Mouse (Mus musculus) hindbrain, embryonic 14.5 days (tissue): ENCODE results near the gene Stk32b. TPM values are rescaled to one million over a fixed set of nuclear protein-coding genes. Genes with fewer than 3 reads are reported as not detected.
A peak's percentile ranks its signal among the peaks of the same experiment; 100 is the strongest.

Experiments
- ATAC-seq: fragments of 200-750 bp; cut with Nextera tagmentation; 2 replicates; pipeline ENCODE4 v1.8.0; 2017; ENCODE audit warnings: moderate number of reproducible peaks, mild to moderate bottlenecking, moderate TSS enrichment, moderate library complexity; ENCODE audit not compliant: low FRiP score
- DNase-seq: peaks from one replicate; pipeline ENCODE4 v3.0.0-alpha.2; 2015; ENCODE audit warnings: low spot score
- H3K27ac ChIP-seq: fragments of 300-500 bp; sonication (generic); 2 replicates; pipeline ENCODE4 v1.5.1; 2014; ENCODE audit warnings: mild to moderate bottlenecking, moderate library complexity
- H3K27me3 ChIP-seq: fragments of 300-500 bp; sonication (generic); 2 replicates; pipeline ENCODE4 v1.6.1; 2014; ENCODE audit warnings: mild to moderate bottlenecking, low read length, mixed read lengths; ENCODE audit not compliant: control insufficient read depth, insufficient read depth
- H3K36me3 ChIP-seq: fragments of 300-500 bp; sonication (generic); replicated peaks from 2 replicates; pipeline ENCODE4 v1.6.1; 2014; ENCODE audit not compliant: control insufficient read depth, insufficient read depth
- H3K4me1 ChIP-seq: fragments of 300-500 bp; sonication (generic); replicated peaks from 2 replicates; pipeline ENCODE4 v1.6.1; 2014; ENCODE audit warnings: antibody characterized with exemption, low read length, mixed read lengths; ENCODE audit not compliant: control insufficient read depth, insufficient read depth
- H3K4me2 ChIP-seq: fragments of 300-500 bp; sonication (generic); replicated peaks from 2 replicates; pipeline ENCODE4 v1.6.1; 2014; ENCODE audit warnings: mild to moderate bottlenecking, moderate library complexity
- H3K4me3 ChIP-seq: fragments of 300-500 bp; sonication (generic); replicated peaks from 2 replicates; pipeline ENCODE4 v1.5.1; 2014; ENCODE audit warnings: mild to moderate bottlenecking, low read length
- H3K9ac ChIP-seq: fragments of 300-500 bp; sonication (generic); 2 replicates; pipeline ENCODE4 v1.6.1; 2014
- H3K9me3 ChIP-seq: fragments of 300-500 bp; sonication (generic); 2 replicates; pipeline ENCODE4 v1.6.1; 2016; ENCODE audit warnings: low read length; ENCODE audit not compliant: control insufficient read depth
- WGBS: fragments of 180-500 bp; shearing (Covaris S2); extraction: QIAGEN DNeasy Blood & Tissue Kit; methylation state at CpG from one replicate; pipeline ENCODE4 v1.1.7; 2014; 5-methylcytosine and 5-hydroxymethylcytosine counted together
- polyA plus RNA-seq: library from polyadenylated mRNA; unstranded; fragments of >200 nt; fragmentation: Nextera tagmentation; extraction: Ambion mirVana; gene quantifications from 2 replicates; pipeline ENCODE4 v1.2.1, GENCODE M21; 2014

Gene Stk32b
- polyA plus RNA-seq, 1 experiment from 2014 or later = 39.6 TPM

DNA sequence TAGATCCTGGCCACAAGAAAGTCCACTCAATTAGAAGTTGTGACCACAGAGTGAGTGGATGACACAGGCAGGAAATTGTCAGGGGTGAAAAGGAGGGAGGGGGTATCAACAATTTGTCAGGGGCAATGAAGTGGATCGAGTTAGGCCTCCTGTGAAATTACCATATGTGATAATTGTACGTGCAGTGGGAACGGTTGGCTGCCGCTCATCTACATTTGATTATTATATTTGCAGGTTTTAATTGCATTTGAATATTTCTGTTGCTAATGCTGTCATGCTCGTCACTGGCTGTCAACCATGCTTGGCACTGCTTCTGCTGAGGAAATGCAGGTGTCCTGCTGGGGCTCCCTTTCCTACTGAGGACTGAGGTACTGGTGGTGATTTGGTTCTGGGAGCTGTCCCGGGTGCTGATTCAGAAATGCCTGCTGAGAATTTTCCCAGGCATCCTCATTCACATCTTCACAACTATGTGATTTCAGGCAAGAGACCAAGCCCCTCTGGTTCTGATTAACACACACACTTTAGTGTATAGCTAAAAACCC, 159.6 kb downstream of the Stk32b start:
- no peak for DNase-seq
- Histone ChIP-seq H3K27me3 (no peaks in the 10 kb centered on the region), H3K27ac (no peak overlapping the region; the same call in 1 of the 2 replicates), H3K36me3 (no peaks in the 10 kb centered on the region), H3K4me3 (no peak overlapping the region), H3K4me1 (0 out of 2 replicates have a peak, but pooled peaks cover 4% of the 10 kb centered on the region), H3K9me3 (no peaks in the 10 kb centered on the region), H3K9ac (no peak overlapping the region), H3K4me2 (no peak overlapping the region)
- 49% methylated on average over 6 of the region's 6 CpGs for WGBS
- no peak; the same call in 1 of the 2 replicates for ATAC-seq

GRCm38 (mm10) chr5:37554231-37554630, 162.7 kb downstream of the Stk32b start:
- ATAC-seq (no peak), DNase-seq (no peak)
- Histone ChIP-seq H3K9ac (no peak overlapping the region), H3K9me3 (no peaks in the 10 kb centered on the region), H3K4me1 (0 out of 2 replicates have a peak, but pooled peaks cover 4% of the 10 kb centered on the region), H3K36me3 (no peaks in the 10 kb centered on the region), H3K27ac (no peak overlapping the region), H3K27me3 (no peaks in the 10 kb centered on the region), H3K4me3 (no peak overlapping the region), H3K4me2 (no peak overlapping the region)
- 86% methylated on average over 4 of the region's 4 CpGs for WGBS

GRCm38 (mm10) chr5:37551649-37552048, 165.3 kb downstream of the Stk32b start:
- Histone ChIP-seq H3K4me2 (no peak overlapping the region), H3K27ac (no peak overlapping the region), H3K4me3 (no peak overlapping the region), H3K4me1 (no peaks in the 10 kb centered on the region), H3K27me3 (no peaks in the 10 kb centered on the region), H3K9me3 (no peaks in the 10 kb centered on the region), H3K9ac (no peak overlapping the region), H3K36me3 (no peaks in the 10 kb centered on the region)
- WGBS = 72% methylated on average over 5 of the region's 5 CpGs
- ATAC-seq (no peak), DNase-seq (no peak)

- Histone ChIP-seq H3K4me3 (no peak overlapping the region), H3K27me3 (no peaks in the 10 kb centered on the region), H3K36me3 (no peaks in the 10 kb centered on the region), H3K4me2 (no peak overlapping the region), H3K9ac (no peak overlapping the region), H3K4me1 (no peaks in the 10 kb centered on the region), H3K27ac (no peak overlapping the region), H3K9me3 (no peaks in the 10 kb centered on the region)
- DNase-seq (no peak), ATAC-seq (no peak)
- 90% methylated on average over 4 of the region's 4 CpGs for WGBS
Measured at GRCm38 (mm10) chr5:37535726-37536293, 181.2 kb downstream of the Stk32b start.

GRCm38 (mm10) chr5:37535227-37535626, 181.7 kb downstream of the Stk32b start:
- DNase-seq (no peak), ATAC-seq (no peak)
- Histone ChIP-seq H3K4me2 (no peak overlapping the region), H3K27ac (no peak overlapping the region), H3K9ac (no peak overlapping the region), H3K9me3 (no peaks in the 10 kb centered on the region), H3K27me3 (no peaks in the 10 kb centered on the region), H3K36me3 (no peaks in the 10 kb centered on the region), H3K4me1 (no peaks in the 10 kb centered on the region), H3K4me3 (no peak overlapping the region)
- WGBS = 86% methylated on average over 5 of the region's 5 CpGs

GRCm38 (mm10) chr5:37525363-37525762, 191.6 kb downstream of the Stk32b start:
- H3K4me3 ChIP-seq = no peak overlapping the region
- no peaks in the 10 kb centered on the region for H3K27me3 ChIP-seq
- DNase-seq (no peak), ATAC-seq (no peak)
- H3K4me2 ChIP-seq = no peak overlapping the region
- no peaks in the 10 kb centered on the region for H3K36me3 ChIP-seq
- H3K4me1 ChIP-seq = no peaks in the 10 kb centered on the region; the same call in 1 of the 2 replicates
- no peaks in the 10 kb centered on the region for H3K9me3 ChIP-seq
- 65% methylated on average over 5 of the region's 5 CpGs for WGBS
- peak overlapping the region; percentile 34; the same call in 1 of the 2 replicates for H3K27ac ChIP-seq
- H3K9ac ChIP-seq = no peak overlapping the region

GRCm38 (mm10) chr5:37520441-37520840, 196.5 kb downstream of the Stk32b start:
- H3K27ac ChIP-seq = no peak overlapping the region
- no peaks in the 10 kb centered on the region for H3K36me3 ChIP-seq
- no peaks in the 10 kb centered on the region for H3K9me3 ChIP-seq
- WGBS = 80% methylated on average over 3 of the region's 3 CpGs
- H3K27me3 ChIP-seq = no peaks in the 10 kb centered on the region
- no peak overlapping the region for H3K9ac ChIP-seq
- no peak for ATAC-seq
- no peak for DNase-seq
- no peak overlapping the region for H3K4me2 ChIP-seq
- no peaks in the 10 kb centered on the region for H3K4me1 ChIP-seq
- H3K4me3 ChIP-seq = no peak overlapping the region

- 39% methylated on average over 2 of the region's 2 CpGs for WGBS
- no peaks in the 10 kb centered on the region for H3K4me1 ChIP-seq
Measured at GRCm38 (mm10) chr5:37512479-37512878, 204.5 kb downstream of the Stk32b start.

DNA sequence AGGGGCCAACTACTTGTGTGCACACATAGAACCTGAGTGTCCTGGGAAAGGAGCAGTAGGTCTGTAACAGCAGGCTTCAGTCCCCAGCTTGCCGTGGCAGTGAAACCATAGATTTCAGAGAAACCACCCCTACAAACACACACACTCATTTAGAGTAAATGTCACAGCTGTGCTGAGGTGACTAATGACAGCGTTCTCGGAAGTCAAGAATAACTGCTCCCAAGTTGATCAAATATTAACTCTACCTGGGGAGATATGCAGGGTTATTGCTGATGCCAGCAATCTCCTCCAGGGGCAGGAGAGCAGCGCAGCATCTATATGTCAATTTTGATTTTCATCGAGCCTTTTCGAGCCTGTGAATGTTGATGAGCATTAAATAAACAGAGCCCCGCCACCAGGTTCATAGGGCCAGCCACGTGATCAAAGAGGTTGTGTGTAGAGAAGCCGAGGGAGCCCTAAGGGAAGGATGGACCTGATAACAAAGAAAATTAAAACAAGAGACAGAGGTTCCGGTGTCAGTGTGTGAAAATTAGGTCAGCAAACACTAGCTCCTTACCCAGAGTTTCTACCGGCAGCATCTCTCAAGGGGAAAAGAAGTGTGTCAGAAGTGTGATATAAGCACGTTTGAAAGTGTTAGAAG, 210.0 kb downstream of the Stk32b start:
- H3K4me2 ChIP-seq = no peak overlapping the region
- no peaks in the 10 kb centered on the region; the same call in 1 of the 2 replicates for H3K4me1 ChIP-seq
- ATAC-seq = no peak
- WGBS = 47% methylated on average over 12 of the region's 12 CpGs
- no peak overlapping the region for H3K4me3 ChIP-seq
- no peak overlapping the region for H3K9ac ChIP-seq
- H3K9me3 ChIP-seq = no peaks in the 10 kb centered on the region
- no peaks in the 10 kb centered on the region for H3K36me3 ChIP-seq
- DNase-seq = no peak
- H3K27me3 ChIP-seq = no peaks in the 10 kb centered on the region
- peak overlapping the region; percentile 47 for H3K27ac ChIP-seq

More at GRCm38 (mm10) chr5:37512479-37512878, 204.5 kb downstream of the Stk32b start:
- Histone ChIP-seq H3K4me2 (no peak overlapping the region), H3K36me3 (no peaks in the 10 kb centered on the region), H3K27ac (no peak overlapping the region), H3K27me3 (no peaks in the 10 kb centered on the region), H3K4me3 (no peak overlapping the region), H3K9ac (no peak overlapping the region), H3K9me3 (no peaks in the 10 kb centered on the region)
- no peak for ATAC-seq
- DNase-seq = no peak
